Mouse (Mus musculus): ENCODE measurements around the gene U2surp. TPM values are rescaled to one million over a fixed set of nuclear protein-coding genes. Genes with fewer than 3 reads are reported as not detected.
"Not testable (repeated sequence)": the region's sequence is repeated elsewhere in the genome, so short reads cannot be mapped to it uniquely, and the experiment has no call there.

U2surp gene
- total RNA-seq, 2 experiments from 2014 or later, result 67.0 to 68.8 TPM

GRCm38 (mm10) chr9:95539176-95539800, 27.5 kb upstream of the U2surp start:
- DNase-seq, result no peak

GRCm38 (mm10) chr9:95533817-95534216, 22.0 kb upstream of the U2surp start:
- no peak for DNase-seq

GRCm38 (mm10) chr9:95531144-95531543, 19.3 kb upstream of the U2surp start:
- DNase-seq, result peak in 1 of 2 experiments; percentile 23

GRCm38 (mm10) chr9:95527676-95528075, 15.9 kb upstream of the U2surp start:
- no peak for DNase-seq

GRCm38 (mm10) chr9:95525961-95526360, 14.2 kb upstream of the U2surp start:
- DNase-seq, result no peak

GRCm38 (mm10) chr9:95525376-95525775, 13.6 kb upstream of the U2surp start:
- no peak for DNase-seq

- DNase-seq, result no peak
Observed at GRCm38 (mm10) chr9:95522561-95522960, 10.8 kb upstream of the U2surp start.

- no peak for DNase-seq
Observed at GRCm38 (mm10) chr9:95521566-95521965, 9.8 kb upstream of the U2surp start.

- no peak for DNase-seq
Observed at GRCm38 (mm10) chr9:95521031-95521430, 9.2 kb upstream of the U2surp start.

GRCm38 (mm10) chr9:95520563-95520962, 8.8 kb upstream of the U2surp start:
- DNase-seq, result no peak

- not testable (repeated sequence) for DNase-seq
Observed at GRCm38 (mm10) chr9:95514361-95514760, 2.6 kb upstream of the U2surp start.

- DNase-seq, result no peak
Observed at GRCm38 (mm10) chr9:95513776-95514175, 2.0 kb upstream of the U2surp start.

- no peak for DNase-seq
Observed at GRCm38 (mm10) chr9:95512331-95513030, 685 bp upstream of the U2surp start.

GRCm38 (mm10) chr9:95510693-95511404, 947 bp downstream of the U2surp start:
- DNase-seq, result no peak

GRCm38 (mm10) chr9:95505666-95506065, 6.1 kb downstream of the U2surp start:
- no peak for DNase-seq

- no peak for DNase-seq
Observed at GRCm38 (mm10) chr9:95499848-95500247, 11.9 kb downstream of the U2surp start.

GRCm38 (mm10) chr9:95495038-95495437, 16.8 kb downstream of the U2surp start:
- DNase-seq, result no peak

GRCm38 (mm10) chr9:95493393-95493792, 18.4 kb downstream of the U2surp start:
- no peak for DNase-seq

- DNase-seq, result no peak
Observed at GRCm38 (mm10) chr9:95490003-95490402, 21.8 kb downstream of the U2surp start.

- DNase-seq, result no peak
Observed at GRCm38 (mm10) chr9:95488861-95489260, 22.9 kb downstream of the U2surp start.

- no peak for DNase-seq
Observed at GRCm38 (mm10) chr9:95479981-95480380, 31.8 kb downstream of the U2surp start.

GRCm38 (mm10) chr9:95478443-95478842, 33.4 kb downstream of the U2surp start:
- DNase-seq, result no peak

GRCm38 (mm10) chr9:95472926-95473325, 38.9 kb downstream of the U2surp start:
- no peak for DNase-seq
